Mouse (Mus musculus) right cerebral cortex, postnatal 4 days (tissue): ENCODE data around the gene Rfx7.
"Not testable (repeated sequence)": the region's sequence is repeated elsewhere in the genome, so short reads cannot be mapped to it uniquely, and the experiment has no call there.

Source experiments
- DNase-seq: peaks from one replicate; pipeline ENCODE4 v3.0.0-alpha.2; 2022

The Rfx7 gene

GRCm38 (mm10) chr9:72558780-72559179 is 26.7 kb downstream of the Rfx7 start:
- no peak for DNase-seq

GRCm38 (mm10) chr9:72560316-72560715 is 28.3 kb downstream of the Rfx7 start:
- no peak for DNase-seq

- no peak for DNase-seq
These were observed 31.2 kb downstream of the Rfx7 start for GRCm38 (mm10) chr9:72563277-72563676.

GRCm38 (mm10) chr9:72567116-72567515 is 35.1 kb downstream of the Rfx7 start:
- DNase-seq, result no peak

- DNase-seq, result no peak
These were observed 48.2 kb downstream of the Rfx7 start for GRCm38 (mm10) chr9:72580216-72580615.

GRCm38 (mm10) chr9:72590861-72591260 is 58.8 kb downstream of the Rfx7 start:
- no peak for DNase-seq

- no peak for DNase-seq
These were observed 60.0 kb downstream of the Rfx7 start for GRCm38 (mm10) chr9:72592016-72592415.

- DNase-seq, result not testable (repeated sequence)
These were observed 62.6 kb downstream of the Rfx7 start for GRCm38 (mm10) chr9:72594656-72595055.

GRCm38 (mm10) chr9:72600142-72600541 is 68.1 kb downstream of the Rfx7 start:
- DNase-seq, result no peak

- DNase-seq, result no peak
These were observed 77.7 kb downstream of the Rfx7 start for GRCm38 (mm10) chr9:72609771-72610170.

- no peak for DNase-seq
These were observed 81.8 kb downstream of the Rfx7 start for GRCm38 (mm10) chr9:72613884-72614283.

GRCm38 (mm10) chr9:72614786-72615480 is 82.9 kb downstream of the Rfx7 start:
- no peak for DNase-seq

- DNase-seq, result no peak
These were observed 86.0 kb downstream of the Rfx7 start for GRCm38 (mm10) chr9:72618037-72618436.

GRCm38 (mm10) chr9:72623605-72624004 is 91.6 kb downstream of the Rfx7 start:
- no peak for DNase-seq

- DNase-seq, result no peak
These were observed 95.6 kb downstream of the Rfx7 start for GRCm38 (mm10) chr9:72627598-72627997.

GRCm38 (mm10) chr9:72628591-72628990 is 96.6 kb downstream of the Rfx7 start:
- DNase-seq, result no peak

- no peak for DNase-seq
These were observed 100.2 kb downstream of the Rfx7 start for GRCm38 (mm10) chr9:72632198-72632597.

GRCm38 (mm10) chr9:72635134-72635533 is 103.1 kb downstream of the Rfx7 start:
- DNase-seq, result no peak

- DNase-seq, result no peak
These were observed 104.5 kb downstream of the Rfx7 start for GRCm38 (mm10) chr9:72636547-72636946.

GRCm38 (mm10) chr9:72637243-72637642 is 105.2 kb downstream of the Rfx7 start:
- DNase-seq, result no peak

- DNase-seq, result no peak
These were observed 107.2 kb downstream of the Rfx7 start for GRCm38 (mm10) chr9:72638951-72639842.

GRCm38 (mm10) chr9:72639843-72640621 is 108.0 kb downstream of the Rfx7 start:
- peak; percentile 53 for DNase-seq

GRCm38 (mm10) chr9:72640642-72641041 is 108.6 kb downstream of the Rfx7 start:
- no peak for DNase-seq
